Mouse (Mus musculus) bone marrow, adult 2 months (tissue): ENCODE measurements around the gene Maco1. TPM values are rescaled to one million over a fixed set of nuclear protein-coding genes. Genes with fewer than 3 reads are reported as not detected.

ENCODE experiments used
- H3K27ac ChIP-seq: fragments of 200-500 bp; 2 replicates; pipeline ENCODE4 v1.5.1; 2012; ENCODE audit warnings: low read depth, mild to moderate bottlenecking, control low read depth, inconsistent platforms, low read length; ENCODE audit not compliant: control insufficient read depth, poor library complexity, insufficient read depth
- H3K4me1 ChIP-seq: fragments of 200-500 bp; 2 replicates; pipeline ENCODE4 v1.6.1; 2011; ENCODE audit warnings: low read length; ENCODE audit not compliant: control insufficient read depth, insufficient read depth
- H3K4me3 ChIP-seq: fragments of 200-500 bp; replicated peaks from 2 replicates; pipeline ENCODE3; 2011; ENCODE audit warnings: mild to moderate bottlenecking, low read depth, low read length, control low read depth; ENCODE audit not compliant: control insufficient read depth
- CTCF ChIP-seq: fragments of 200-500 bp; IDR thresholded peaks from 2 replicates; pipeline ENCODE4 v1.5.1; 2011; ENCODE audit warnings: low read length, control low read depth; ENCODE audit not compliant: control insufficient read depth, insufficient read depth
- POLR2A ChIP-seq: fragments of 200-500 bp; IDR thresholded peaks from 2 replicates; pipeline ENCODE4 v1.6.1; 2011; ENCODE audit warnings: low read depth, mild to moderate bottlenecking, control low read depth, low read length, borderline replicate concordance; ENCODE audit not compliant: control insufficient read depth
- WGBS: fragments of 180-500 bp; shearing (Covaris S2); methylation state at CpG from one replicate; pipeline ENCODE4 v1.1.7; 2018; 5-methylcytosine and 5-hydroxymethylcytosine counted together
- polyA plus RNA-seq: library from polyadenylated mRNA; stranded (reverse); fragments of >200 nt; gene quantifications from 2 replicates; pipeline ENCODE4 v1.2.4, GENCODE M21; 2011; ENCODE audit warnings: low replicate concordance; ENCODE audit not compliant: missing spikeins, insufficient read depth, insufficient read length

The Maco1 gene
- polyA plus RNA-seq, 1 experiment = 24.3 TPM

GRCm38 (mm10) chr4:134752911-134753426, 100.2 kb downstream of the Maco1 start:
- Histone ChIP-seq H3K4me1 (peaks cover 41% of the 10 kb centered on the region), H3K4me3 (no peak overlapping the region), H3K27ac (peak overlapping the region; percentile 91)
- WGBS = 73% methylated on average over 11 of the region's 11 CpGs
- no peak for TF ChIP-seq CTCF
- no peak for TF ChIP-seq POLR2A

Other genes with a start within 250 kb of the Maco1 start
- gene Man1c1, start 149.1 kb downstream of the Maco1 start, polyA plus RNA-seq = 2.7 and 7.3 TPM in 2 replicates
- 23.1 and 45.9 TPM in 2 replicates for gene Ldlrap1, start 85.3 kb downstream of the Maco1 start, polyA plus RNA-seq
- 147 and 211 TPM in 2 replicates for gene Rhd, start 11.2 kb upstream of the Maco1 start, polyA plus RNA-seq
- gene Tmem50a, start 61.7 kb upstream of the Maco1 start, polyA plus RNA-seq = 103 and 127 TPM in 2 replicates
- gene Rsrp1, start 70.2 kb upstream of the Maco1 start, polyA plus RNA-seq = 590 and 975 TPM in 2 replicates
- gene Syf2, start 77.6 kb upstream of the Maco1 start, polyA plus RNA-seq = 113 and 165 TPM in 2 replicates